Mouse (Mus musculus): ENCODE data around the gene Zfp276. TPM values are rescaled to one million over a fixed set of nuclear protein-coding genes. Genes with fewer than 3 reads are reported as not detected.
"Not testable (repeated sequence)": the region's sequence is repeated elsewhere in the genome, so short reads cannot be mapped to it uniquely, and the experiment has no call there.

Gene Zfp276
- polyA plus RNA-seq, 1 experiment from 2014 or later, result 26.5 TPM

- no peak for ATAC-seq (replicated peaks; ENCODE audit: low FRiP score)
- no peak overlapping the region for H3K27ac ChIP-seq (ENCODE audit: low read depth, low read length)
- 87% methylated on average over 5 of the region's 5 CpGs for WGBS
These were observed 20.5 kb downstream of the Zfp276 start for GRCm38 (mm10) chr8:123274447-123274846.

GRCm38 (mm10) chr8:123275096-123275495 is 21.1 kb downstream of the Zfp276 start:
- ATAC-seq (replicated peaks; ENCODE audit: low FRiP score), result no peak
- WGBS, result 96% methylated on average over 12 of the region's 12 CpGs
- H3K4me3 ChIP-seq (ENCODE audit: low read depth, low read length), result no peak overlapping the region
- no peak for DNase-seq (ENCODE audit: low spot score)
- H3K36me3 ChIP-seq (ENCODE audit: control insufficient read depth, insufficient read depth, low read length), result no peaks in the 10 kb centered on the region
- H3K27ac ChIP-seq (ENCODE audit: low read depth, low read length), result no peak overlapping the region
- H3K9ac ChIP-seq (ENCODE audit: low read length), result no peak overlapping the region
- H3K4me1 ChIP-seq (replicated peaks; ENCODE audit: control insufficient read depth, insufficient read depth, low read length), result no peaks in the 10 kb centered on the region
- no peak overlapping the region for H3K4me2 ChIP-seq (ENCODE audit: low read depth, low read length, severe bottlenecking)
- no peaks in the 10 kb centered on the region for H3K27me3 ChIP-seq (ENCODE audit: control insufficient read depth, insufficient read depth, low read length)
- no peaks in the 10 kb centered on the region for H3K9me3 ChIP-seq (ENCODE audit: control insufficient read depth, low read length)

More at GRCm38 (mm10) chr8:123274447-123274846, 20.5 kb downstream of the Zfp276 start:
- Histone ChIP-seq H3K36me3 (ENCODE audit: control insufficient read depth, insufficient read depth, low read length) (no peaks in the 10 kb centered on the region; the same call in 1 of the 2 replicates), H3K4me2 (ENCODE audit: low read depth, low read length, severe bottlenecking) (no peak overlapping the region), H3K4me3 (ENCODE audit: low read depth, low read length) (no peak overlapping the region), H3K27me3 (ENCODE audit: control insufficient read depth, insufficient read depth, low read length) (no peaks in the 10 kb centered on the region), H3K9ac (ENCODE audit: low read length) (no peak overlapping the region), H3K4me1 (replicated peaks; ENCODE audit: control insufficient read depth, insufficient read depth, low read length) (no peaks in the 10 kb centered on the region), H3K9me3 (ENCODE audit: control insufficient read depth, low read length) (no peaks in the 10 kb centered on the region)
- DNase-seq (ENCODE audit: low spot score), result no peak

DNA sequence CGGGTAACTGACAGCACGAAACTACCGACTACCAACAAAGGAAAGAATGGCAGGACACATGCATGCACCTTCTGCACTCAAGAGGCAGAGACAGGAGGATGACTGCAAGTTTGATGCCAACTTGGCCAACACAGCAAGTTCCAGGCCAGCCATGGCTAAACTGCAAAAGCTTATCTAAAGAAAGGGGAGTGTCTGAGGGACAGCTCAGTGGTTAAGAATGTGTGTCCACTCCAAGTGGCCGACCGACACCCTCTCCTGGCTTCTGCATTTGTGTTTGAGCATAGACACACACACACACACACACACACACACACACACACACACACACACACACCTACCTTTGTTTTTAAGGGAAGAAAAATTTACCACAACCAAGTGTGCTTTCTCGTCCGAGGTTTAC is 24.4 kb downstream of the Zfp276 start:
- H3K4me2 ChIP-seq (ENCODE audit: low read depth, low read length, severe bottlenecking), result no peak overlapping the region
- no peak for ATAC-seq (replicated peaks; ENCODE audit: low FRiP score)
- no peak overlapping the region for H3K9ac ChIP-seq (ENCODE audit: low read length)
- H3K4me3 ChIP-seq (ENCODE audit: low read depth, low read length), result no peak overlapping the region
- H3K27me3 ChIP-seq (ENCODE audit: control insufficient read depth, insufficient read depth, low read length), result no peaks in the 10 kb centered on the region
- DNase-seq (ENCODE audit: low spot score), result no peak
- no peaks in the 10 kb centered on the region; the same call in 1 of the 2 replicates for H3K36me3 ChIP-seq (ENCODE audit: control insufficient read depth, insufficient read depth, low read length)
- no peaks in the 10 kb centered on the region for H3K4me1 ChIP-seq (replicated peaks; ENCODE audit: control insufficient read depth, insufficient read depth, low read length)
- H3K9me3 ChIP-seq (ENCODE audit: control insufficient read depth, low read length), result no peaks in the 10 kb centered on the region
- no peak overlapping the region for H3K27ac ChIP-seq (ENCODE audit: low read depth, low read length)
- WGBS, result 81% methylated on average over 7 of the region's 7 CpGs

DNA sequence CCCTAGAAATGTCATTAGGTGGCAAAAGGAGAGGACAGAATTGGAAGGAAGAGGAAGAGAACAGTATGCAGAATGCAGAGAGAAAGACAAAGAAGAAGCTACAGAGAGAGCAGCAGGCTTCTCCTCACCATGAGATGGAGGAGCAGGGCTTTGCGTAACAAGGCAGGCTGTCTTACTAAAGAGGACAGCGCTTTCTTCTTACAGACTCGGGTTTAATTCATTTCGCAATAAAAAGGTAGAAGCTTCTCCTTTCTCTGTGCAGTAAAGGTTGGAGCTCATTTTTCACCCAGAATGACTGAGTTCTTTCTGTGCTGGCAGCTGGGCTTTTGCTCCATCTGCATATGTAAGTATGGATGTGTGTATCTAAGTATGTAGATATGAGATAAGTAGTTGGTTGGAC is 25.8 kb downstream of the Zfp276 start:
- DNase-seq (ENCODE audit: low spot score) (no peak), ATAC-seq (replicated peaks; ENCODE audit: low FRiP score) (no peak)
- no peak overlapping the region for H3K27ac ChIP-seq (ENCODE audit: low read depth, low read length)
- H3K9me3 ChIP-seq (ENCODE audit: control insufficient read depth, low read length), result no peaks in the 10 kb centered on the region
- no peaks in the 10 kb centered on the region for H3K27me3 ChIP-seq (ENCODE audit: control insufficient read depth, insufficient read depth, low read length)
- no peaks in the 10 kb centered on the region; the same call in 1 of the 2 replicates for H3K36me3 ChIP-seq (ENCODE audit: control insufficient read depth, insufficient read depth, low read length)
- H3K4me2 ChIP-seq (ENCODE audit: low read depth, low read length, severe bottlenecking), result no peak overlapping the region
- H3K4me3 ChIP-seq (ENCODE audit: low read depth, low read length), result no peak overlapping the region
- no peaks in the 10 kb centered on the region for H3K4me1 ChIP-seq (replicated peaks; ENCODE audit: control insufficient read depth, insufficient read depth, low read length)
- WGBS, result 95% methylated on average over 4 of the region's 4 CpGs
- no peak overlapping the region for H3K9ac ChIP-seq (ENCODE audit: low read length)

DNA sequence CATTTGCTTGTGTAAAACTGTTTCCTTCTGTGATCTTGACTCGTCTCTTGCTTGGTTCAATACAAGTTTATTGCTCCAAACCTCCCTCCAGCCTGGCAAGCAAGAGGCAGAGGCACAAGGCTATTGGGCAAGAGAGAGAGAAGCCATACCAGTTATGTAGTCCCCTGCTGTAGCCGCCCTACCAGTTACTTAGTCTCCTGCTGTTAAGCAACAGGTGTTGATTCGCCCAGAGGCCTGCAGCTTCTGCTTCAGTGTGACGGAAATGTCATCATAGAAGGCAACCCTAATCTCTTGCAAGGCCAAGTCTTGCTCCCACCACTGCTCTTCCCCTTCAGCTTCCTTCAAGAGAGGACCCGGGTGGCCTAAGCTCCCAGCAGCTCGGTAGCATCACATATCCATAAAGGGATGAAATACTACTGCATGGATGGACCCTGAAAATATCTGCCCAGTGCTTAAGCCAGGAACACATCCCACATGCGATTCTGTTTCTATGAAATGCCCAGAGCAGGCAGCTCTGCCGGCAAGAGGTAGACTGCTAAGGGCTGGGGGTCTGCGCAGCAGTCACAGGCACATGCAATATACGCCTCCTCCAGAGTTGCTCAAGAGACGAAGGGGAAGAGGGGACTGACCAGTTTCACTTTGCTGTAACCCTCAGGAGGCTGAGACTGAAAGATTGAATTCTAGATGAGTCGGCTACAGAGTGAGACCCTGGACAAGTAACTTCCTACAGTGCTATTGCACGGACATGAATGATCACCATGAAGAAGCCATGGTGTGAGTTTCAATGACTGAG is 26.5 kb downstream of the Zfp276 start:
- no peaks in the 10 kb centered on the region; the same call in 1 of the 2 replicates for H3K36me3 ChIP-seq (ENCODE audit: control insufficient read depth, insufficient read depth, low read length)
- DNase-seq (ENCODE audit: low spot score), result no peak

GRCm38 (mm10) chr8:123282994-123283393 is 29.0 kb downstream of the Zfp276 start:
- not testable (repeated sequence) for H3K36me3 ChIP-seq (ENCODE audit: control insufficient read depth, insufficient read depth, low read length); H3K4me1 ChIP-seq (replicated peaks; ENCODE audit: control insufficient read depth, insufficient read depth, low read length); H3K4me2 ChIP-seq (ENCODE audit: low read depth, low read length, severe bottlenecking); H3K27ac ChIP-seq (ENCODE audit: low read depth, low read length); H3K9me3 ChIP-seq (ENCODE audit: control insufficient read depth, low read length); H3K9ac ChIP-seq (ENCODE audit: low read length); H3K4me3 ChIP-seq (ENCODE audit: low read depth, low read length); ATAC-seq (replicated peaks; ENCODE audit: low FRiP score); H3K27me3 ChIP-seq (ENCODE audit: control insufficient read depth, insufficient read depth, low read length); DNase-seq (ENCODE audit: low spot score)
- WGBS, result 92% methylated on average over 4 of the region's 6 CpGs

More for the DNA sequence above, 26.5 kb downstream of the Zfp276 start:
- Histone ChIP-seq H3K4me3 (ENCODE audit: low read depth, low read length) (no peak overlapping the region), H3K9me3 (ENCODE audit: control insufficient read depth, low read length) (no peaks in the 10 kb centered on the region), H3K4me1 (replicated peaks; ENCODE audit: control insufficient read depth, insufficient read depth, low read length) (no peaks in the 10 kb centered on the region), H3K9ac (ENCODE audit: low read length) (no peak overlapping the region), H3K27me3 (ENCODE audit: control insufficient read depth, insufficient read depth, low read length) (no peaks in the 10 kb centered on the region), H3K4me2 (ENCODE audit: low read depth, low read length, severe bottlenecking) (no peak overlapping the region), H3K27ac (ENCODE audit: low read depth, low read length) (no peak overlapping the region)
- WGBS, result 87% methylated on average over 13 of the region's 13 CpGs
- no peak for ATAC-seq (replicated peaks; ENCODE audit: low FRiP score)

- H3K27ac ChIP-seq (ENCODE audit: low read depth, low read length), result no peak overlapping the region
- no peaks in the 10 kb centered on the region for H3K27me3 ChIP-seq (ENCODE audit: control insufficient read depth, insufficient read depth, low read length)
- H3K4me3 ChIP-seq (ENCODE audit: low read depth, low read length), result no peak overlapping the region
- no peaks in the 10 kb centered on the region for H3K9me3 ChIP-seq (ENCODE audit: control insufficient read depth, low read length)
- no peaks in the 10 kb centered on the region; the same call in 1 of the 2 replicates for H3K36me3 ChIP-seq (ENCODE audit: control insufficient read depth, insufficient read depth, low read length)
- WGBS, result 92% methylated on average over 7 of the region's 7 CpGs
- no peak overlapping the region for H3K9ac ChIP-seq (ENCODE audit: low read length)
- no peak for DNase-seq (ENCODE audit: low spot score)
- no peaks in the 10 kb centered on the region for H3K4me1 ChIP-seq (replicated peaks; ENCODE audit: control insufficient read depth, insufficient read depth, low read length)
- ATAC-seq (replicated peaks; ENCODE audit: low FRiP score), result no peak
- H3K4me2 ChIP-seq (ENCODE audit: low read depth, low read length, severe bottlenecking), result no peak overlapping the region
These were observed 30.0 kb downstream of the Zfp276 start for GRCm38 (mm10) chr8:123283991-123284390.

GRCm38 (mm10) chr8:123284493-123284892 is 30.5 kb downstream of the Zfp276 start:
- Histone ChIP-seq H3K27ac (ENCODE audit: low read depth, low read length) (no peak overlapping the region), H3K4me1 (replicated peaks; ENCODE audit: control insufficient read depth, insufficient read depth, low read length) (no peaks in the 10 kb centered on the region), H3K4me3 (ENCODE audit: low read depth, low read length) (no peak overlapping the region), H3K9ac (ENCODE audit: low read length) (no peak overlapping the region), H3K9me3 (ENCODE audit: control insufficient read depth, low read length) (no peaks in the 10 kb centered on the region), H3K4me2 (ENCODE audit: low read depth, low read length, severe bottlenecking) (no peak overlapping the region), H3K27me3 (ENCODE audit: control insufficient read depth, insufficient read depth, low read length) (no peaks in the 10 kb centered on the region), H3K36me3 (ENCODE audit: control insufficient read depth, insufficient read depth, low read length) (no peaks in the 10 kb centered on the region; the same call in 1 of the 2 replicates)
- ATAC-seq (replicated peaks; ENCODE audit: low FRiP score) (no peak), DNase-seq (ENCODE audit: low spot score) (no peak)
- 95% methylated on average over 5 of the region's 5 CpGs for WGBS

DNA sequence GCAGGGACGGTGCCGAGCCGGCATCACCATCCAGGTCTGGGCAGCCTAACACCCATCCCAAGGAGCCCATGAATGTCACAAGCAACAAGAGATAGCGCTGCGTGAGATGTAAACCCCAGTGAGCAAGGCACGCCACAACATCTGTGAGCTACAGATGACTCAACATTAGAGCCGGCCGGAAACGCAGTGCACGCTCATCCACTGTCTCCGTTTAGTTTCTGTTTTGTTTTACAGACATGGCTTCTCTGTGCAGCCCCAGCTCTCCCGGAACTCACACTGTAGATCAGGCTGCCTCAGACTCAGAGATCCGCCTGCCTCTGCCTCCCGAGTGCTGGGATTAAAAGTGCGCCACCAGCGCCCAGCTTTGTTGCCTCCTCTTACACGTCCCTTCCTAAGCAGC is 33.4 kb downstream of the Zfp276 start:
- no peaks in the 10 kb centered on the region; the same call in 1 of the 2 replicates for H3K36me3 ChIP-seq (ENCODE audit: control insufficient read depth, insufficient read depth, low read length)

More for the DNA sequence above, 33.4 kb downstream of the Zfp276 start:
- Histone ChIP-seq H3K4me3 (ENCODE audit: low read depth, low read length) (no peak overlapping the region), H3K27me3 (ENCODE audit: control insufficient read depth, insufficient read depth, low read length) (no peaks in the 10 kb centered on the region), H3K4me2 (ENCODE audit: low read depth, low read length, severe bottlenecking) (no peak overlapping the region), H3K27ac (ENCODE audit: low read depth, low read length) (no peak overlapping the region), H3K4me1 (replicated peaks; ENCODE audit: control insufficient read depth, insufficient read depth, low read length) (no peaks in the 10 kb centered on the region), H3K9me3 (ENCODE audit: control insufficient read depth, low read length) (no peaks in the 10 kb centered on the region), H3K9ac (ENCODE audit: low read length) (no peak overlapping the region)
- 96% methylated on average over 17 of the region's 17 CpGs for WGBS
- ATAC-seq (replicated peaks; ENCODE audit: low FRiP score) (no peak), DNase-seq (ENCODE audit: low spot score) (no peak)
